Mouse (Mus musculus) E14TG2a.4 (cell line): Measurements from ENCODE around the gene Prss47.

ENCODE experiments used
- H3K27me3 ChIP-seq: 2 replicates; pipeline ENCODE4 v1.6.1; 2014; ENCODE audit warnings: low read length, control low read depth; ENCODE audit not compliant: insufficient read depth
- H3K36me3 ChIP-seq: 2 replicates; pipeline ENCODE4 v1.6.1; 2014; ENCODE audit warnings: low read length, control low read depth; ENCODE audit not compliant: insufficient read depth
- H3K4me1 ChIP-seq: replicated peaks from 2 replicates; pipeline ENCODE4 v1.6.1; 2014; ENCODE audit warnings: low read depth, low read length, control low read depth
- H3K4me3 ChIP-seq: replicated peaks from 2 replicates; pipeline ENCODE4 v1.5.1; 2014; ENCODE audit warnings: mild to moderate bottlenecking, low read length
- H3K9me3 ChIP-seq: 2 replicates; pipeline ENCODE4 v1.6.1; 2014; ENCODE audit warnings: low read length, control low read depth
- CTCF ChIP-seq: conservative IDR thresholded peaks from 2 replicates; pipeline ENCODE4 v1.5.1; 2014; ENCODE audit warnings: low read length
- NANOG ChIP-seq: IDR thresholded peaks from 2 replicates; pipeline ENCODE4 v1.6.1; 2014; ENCODE audit warnings: borderline replicate concordance, low read length, mixed read lengths
- POU5F1 ChIP-seq: IDR thresholded peaks from 2 replicates; pipeline ENCODE4 v1.6.1; 2014; ENCODE audit warnings: low read length, borderline replicate concordance

Prss47 gene

DNA sequence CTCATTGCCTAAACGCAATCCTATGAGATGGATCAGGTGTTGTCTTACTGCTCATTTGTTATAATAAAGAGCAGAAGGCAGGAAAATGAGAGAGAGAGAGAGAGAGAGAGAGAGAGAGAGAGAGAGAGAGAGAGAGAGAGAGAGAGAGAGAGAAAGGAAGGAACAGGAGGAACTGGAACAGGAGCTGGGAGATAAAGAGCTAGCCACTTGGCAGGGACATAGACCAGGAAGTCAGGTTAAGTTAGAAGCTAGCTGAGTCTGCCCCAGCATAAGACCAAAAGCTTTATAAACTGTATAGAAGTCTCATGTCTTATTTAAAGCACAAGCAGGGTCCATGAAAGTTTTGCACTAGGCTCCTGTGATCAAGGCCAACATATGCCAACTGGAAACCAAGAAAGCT, 44.6 kb downstream of the Prss47 start:
- no peaks in the 10 kb centered on the region for H3K9me3 ChIP-seq
- TF ChIP-seq CTCF (no peak), POU5F1 (no peak), NANOG (no peak)
- no peaks in the 10 kb centered on the region for H3K36me3 ChIP-seq
- H3K4me3 ChIP-seq = no peak overlapping the region
- H3K27me3 ChIP-seq = no peaks in the 10 kb centered on the region
- H3K4me1 ChIP-seq = 0 out of 2 replicates have a peak, but pooled peaks cover 13% of the 10 kb centered on the region

DNA sequence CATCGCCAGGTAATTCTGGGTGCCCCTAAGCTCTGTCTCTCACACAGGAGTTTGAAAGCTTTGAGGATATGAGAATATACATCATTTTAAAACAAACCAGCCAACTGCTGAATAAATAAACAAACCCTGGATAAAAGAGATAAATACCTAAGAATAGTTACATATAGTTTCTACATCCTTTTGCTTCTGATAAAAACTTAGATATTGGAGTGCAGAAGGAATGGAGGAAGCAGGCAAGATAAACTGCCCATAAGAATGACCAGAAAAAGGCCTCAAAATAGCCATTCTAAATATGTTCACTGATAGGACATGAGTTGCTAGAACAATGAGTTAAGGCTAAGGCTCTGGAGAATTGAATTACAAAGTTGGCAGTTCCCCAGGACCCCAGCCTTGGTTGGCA, 45.8 kb downstream of the Prss47 start:
- Histone ChIP-seq H3K4me3 (no peak overlapping the region), H3K27me3 (no peaks in the 10 kb centered on the region), H3K4me1 (0 out of 2 replicates have a peak, but pooled peaks cover 13% of the 10 kb centered on the region), H3K36me3 (no peaks in the 10 kb centered on the region), H3K9me3 (no peaks in the 10 kb centered on the region)
- TF ChIP-seq POU5F1 (no peak), CTCF (no peak), NANOG (no peak)

DNA sequence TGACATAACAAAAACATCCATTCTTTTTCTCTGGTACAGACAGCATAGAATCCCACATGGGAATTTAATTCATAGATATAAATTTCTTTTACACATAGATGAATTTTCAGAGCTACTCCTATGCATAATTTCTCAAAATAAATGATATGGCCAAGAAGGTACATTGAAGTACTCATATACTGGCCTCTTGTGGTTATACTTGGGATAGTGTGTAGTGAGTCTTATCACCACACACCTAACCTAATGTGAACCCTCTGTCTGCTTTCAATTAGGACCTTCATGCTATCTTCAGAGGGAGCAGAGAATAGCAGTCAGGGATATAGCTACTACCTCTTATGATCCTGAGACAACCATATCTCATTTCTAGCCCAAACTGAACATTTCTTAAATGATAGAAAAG, 47.1 kb downstream of the Prss47 start:
- Histone ChIP-seq H3K9me3 (no peaks in the 10 kb centered on the region), H3K4me1 (0 out of 2 replicates have a peak, but pooled peaks cover 13% of the 10 kb centered on the region), H3K36me3 (no peaks in the 10 kb centered on the region), H3K27me3 (no peaks in the 10 kb centered on the region), H3K4me3 (no peak overlapping the region)
- TF ChIP-seq NANOG (no peak), POU5F1 (no peak), CTCF (no peak; the same call in 1 of the 2 replicates)
